Mouse (Mus musculus): ENCODE measurements at regions not wholly inside any gene's neighbourhood (a gene's known extent, or its start where the extent isn't known, plus 50 kb on each side); places are given as distances from the start of the nearest gene placed in this dataset.
A peak's percentile ranks its signal among the peaks of the same experiment; 100 is the strongest.
"Not testable (repeated sequence)": the region's sequence is repeated elsewhere in the genome, so short reads cannot be mapped to it uniquely, and the experiment has no call there.

DNA sequence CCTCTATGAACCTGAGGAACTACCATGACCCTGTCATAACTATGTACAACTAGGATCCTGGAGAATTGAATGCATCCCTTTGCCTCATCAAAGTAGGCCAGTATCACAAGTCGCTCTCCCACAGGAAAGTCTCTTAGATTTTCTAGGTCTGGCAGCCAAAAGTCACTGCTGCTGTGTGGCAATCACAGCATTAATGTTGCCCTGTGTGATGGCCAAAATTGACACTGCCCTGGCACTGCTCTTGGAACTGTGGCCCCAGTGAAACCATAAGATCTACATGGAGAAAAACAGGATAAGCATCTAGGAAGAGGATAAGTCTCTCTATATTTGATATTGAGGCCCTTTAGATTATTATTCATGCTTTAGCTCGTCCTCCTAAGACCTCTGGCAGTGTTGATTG is 465.7 kb downstream of the Adam6a start:
- DNase-seq (ENCODE audit: low spot score): no peak
- H3K9ac ChIP-seq (ENCODE audit: low read length): no peak overlapping the region
- no peaks in the 10 kb centered on the region for H3K27me3 ChIP-seq (ENCODE audit: control insufficient read depth, insufficient read depth, low read length)
- H3K9me3 ChIP-seq (ENCODE audit: control insufficient read depth, low read length): no peaks in the 10 kb centered on the region
- ATAC-seq (ENCODE audit: low FRiP score, low TSS enrichment): no peak
- H3K27ac ChIP-seq (replicated peaks): no peak overlapping the region
- no peak for TF ChIP-seq EP300 (optimal IDR thresholded peaks at IDR 0.05)
- TF ChIP-seq CTCF (IDR thresholded peaks at IDR 0.05; ENCODE audit: low read depth): no peak
- no peak overlapping the region for H3K4me2 ChIP-seq (replicated peaks; ENCODE audit: low read depth)
- 53% methylated on average over 2 of the region's 2 CpGs for WGBS
- H3K4me3 ChIP-seq (ENCODE audit: low read depth, low read length): no peak overlapping the region
- H3K36me3 ChIP-seq (ENCODE audit: control insufficient read depth, insufficient read depth, low read length): no peaks in the 10 kb centered on the region
- H3K4me1 ChIP-seq (replicated peaks; ENCODE audit: control insufficient read depth, insufficient read depth): no peaks in the 10 kb centered on the region

DNA sequence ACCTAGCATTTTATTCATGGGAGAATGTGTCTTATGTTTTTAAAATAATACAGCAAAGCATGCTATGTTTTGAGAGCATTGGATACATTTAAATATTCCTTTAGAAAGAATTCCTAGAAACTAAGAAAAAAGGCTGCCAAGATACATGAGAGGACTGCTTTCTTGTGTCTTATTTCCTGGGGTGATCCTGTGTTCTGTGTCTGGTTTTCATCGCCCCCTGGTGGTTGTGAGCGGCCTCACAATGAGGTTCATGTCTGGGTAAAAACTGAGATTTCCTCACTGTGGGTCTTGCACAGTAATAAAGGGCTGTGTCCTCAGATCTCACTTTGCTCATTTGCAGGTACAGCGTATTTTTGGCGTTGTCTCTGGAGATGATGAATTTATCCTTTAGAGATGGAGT is 469.2 kb downstream of the Adam6a start:
- not testable (repeated sequence) for H3K4me2 ChIP-seq (replicated peaks; ENCODE audit: low read depth); H3K4me3 ChIP-seq (ENCODE audit: low read depth, low read length); H3K36me3 ChIP-seq (ENCODE audit: control insufficient read depth, insufficient read depth, low read length); H3K27me3 ChIP-seq (ENCODE audit: control insufficient read depth, insufficient read depth, low read length); H3K9me3 ChIP-seq (ENCODE audit: control insufficient read depth, low read length); H3K4me1 ChIP-seq (replicated peaks; ENCODE audit: control insufficient read depth, insufficient read depth); DNase-seq (ENCODE audit: low spot score); ATAC-seq (ENCODE audit: low FRiP score, low TSS enrichment); H3K27ac ChIP-seq (replicated peaks); H3K9ac ChIP-seq (ENCODE audit: low read length)
- WGBS: 23% methylated on average over 4 of the region's 4 CpGs
- peak; percentile 57 for TF ChIP-seq CTCF (IDR thresholded peaks at IDR 0.05; ENCODE audit: low read depth)

DNA sequence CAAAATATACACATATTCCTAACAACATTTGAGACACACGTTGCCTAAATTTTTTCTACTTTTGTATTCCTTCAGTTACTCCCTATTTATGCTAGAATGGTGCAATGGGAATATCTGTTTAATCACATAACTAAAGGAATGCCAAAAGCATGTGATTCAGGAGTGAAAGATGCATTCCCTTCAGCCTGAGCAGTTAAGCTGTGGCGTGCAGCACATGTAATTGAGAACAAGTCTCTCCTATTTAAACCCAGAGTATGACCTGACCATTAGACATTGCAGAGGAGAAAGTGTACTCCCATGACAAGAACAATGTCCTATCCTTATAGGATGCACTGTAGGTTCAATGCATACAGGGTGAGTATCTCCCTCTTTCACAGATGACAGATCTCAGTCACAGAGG is 493.3 kb downstream of the Adam6a start:
- H3K27me3 ChIP-seq (ENCODE audit: control insufficient read depth, insufficient read depth, low read length); DNase-seq (ENCODE audit: low spot score); ATAC-seq (ENCODE audit: low FRiP score, low TSS enrichment); H3K9ac ChIP-seq (ENCODE audit: low read length); H3K36me3 ChIP-seq (ENCODE audit: control insufficient read depth, insufficient read depth, low read length); H3K9me3 ChIP-seq (ENCODE audit: control insufficient read depth, low read length); H3K4me3 ChIP-seq (ENCODE audit: low read depth, low read length); H3K4me1 ChIP-seq (replicated peaks; ENCODE audit: control insufficient read depth, insufficient read depth); H3K27ac ChIP-seq (replicated peaks); H3K4me2 ChIP-seq (replicated peaks; ENCODE audit: low read depth): not testable (repeated sequence)
- WGBS: 65% methylated on average over 2 of the region's 2 CpGs

DNA sequence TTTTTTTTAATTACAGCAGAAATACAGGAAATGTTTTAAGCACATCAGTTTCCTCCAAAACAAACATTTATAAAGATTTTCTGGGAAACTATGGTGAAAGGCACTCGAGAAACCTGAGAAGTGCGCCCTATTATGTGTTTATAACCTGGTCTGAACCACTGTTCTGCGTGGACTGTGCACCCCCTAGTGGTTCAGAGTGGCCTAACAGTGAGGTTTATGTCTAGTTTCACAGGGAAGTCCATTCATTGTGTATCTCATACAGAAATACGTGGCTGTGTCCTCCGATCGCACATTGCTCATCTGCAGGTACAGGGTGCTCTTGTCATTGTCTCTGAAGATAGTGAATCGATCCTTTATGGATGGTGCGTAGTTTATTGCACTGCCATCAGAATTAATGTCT is 504.3 kb downstream of the Adam6a start:
- not testable (repeated sequence) for H3K4me1 ChIP-seq (replicated peaks; ENCODE audit: control insufficient read depth, insufficient read depth); DNase-seq (ENCODE audit: low spot score); H3K9me3 ChIP-seq (ENCODE audit: control insufficient read depth, low read length); H3K27ac ChIP-seq (replicated peaks); H3K4me3 ChIP-seq (ENCODE audit: low read depth, low read length); H3K36me3 ChIP-seq (ENCODE audit: control insufficient read depth, insufficient read depth, low read length); H3K27me3 ChIP-seq (ENCODE audit: control insufficient read depth, insufficient read depth, low read length); ATAC-seq (ENCODE audit: low FRiP score, low TSS enrichment); H3K9ac ChIP-seq (ENCODE audit: low read length); H3K4me2 ChIP-seq (replicated peaks; ENCODE audit: low read depth)
- WGBS: 64% methylated on average over 8 of the region's 8 CpGs
- TF ChIP-seq CTCF (IDR thresholded peaks at IDR 0.05; ENCODE audit: low read depth): peak; percentile 52

DNA sequence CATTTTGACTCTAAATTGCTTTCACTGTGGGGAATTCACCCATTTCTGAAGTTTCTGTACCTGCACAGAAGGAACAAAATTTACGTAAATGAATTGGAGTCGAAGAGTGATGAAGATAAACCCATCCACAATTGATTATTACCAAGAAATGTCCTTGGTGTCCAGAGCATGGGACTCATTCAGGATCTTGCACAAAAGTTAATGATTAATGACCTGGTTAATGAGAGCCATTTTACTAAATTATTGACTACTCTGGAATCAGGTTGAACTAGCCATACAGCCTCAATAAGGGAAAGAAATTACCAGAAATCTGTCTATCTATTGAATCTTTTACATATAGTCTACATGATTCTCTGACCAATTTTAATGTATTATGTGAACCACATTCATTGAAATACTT is 509.6 kb downstream of the Adam6a start:
- Histone ChIP-seq H3K4me1 (replicated peaks; ENCODE audit: control insufficient read depth, insufficient read depth) (no peaks in the 10 kb centered on the region), H3K9ac (ENCODE audit: low read length) (no peak overlapping the region), H3K27ac (replicated peaks) (no peak overlapping the region), H3K27me3 (ENCODE audit: control insufficient read depth, insufficient read depth, low read length) (no peaks in the 10 kb centered on the region), H3K9me3 (ENCODE audit: control insufficient read depth, low read length) (no peaks in the 10 kb centered on the region), H3K4me3 (ENCODE audit: low read depth, low read length) (no peak overlapping the region), H3K36me3 (ENCODE audit: control insufficient read depth, insufficient read depth, low read length) (no peaks in the 10 kb centered on the region), H3K4me2 (replicated peaks; ENCODE audit: low read depth) (no peak overlapping the region)
- DNase-seq (ENCODE audit: low spot score): no peak
- no peak for ATAC-seq (ENCODE audit: low FRiP score, low TSS enrichment)
- 89% methylated on average over 2 of the region's 2 CpGs for WGBS
- TF ChIP-seq EP300 (optimal IDR thresholded peaks at IDR 0.05) (no peak), CTCF (IDR thresholded peaks at IDR 0.05; ENCODE audit: low read depth) (no peak)

DNA sequence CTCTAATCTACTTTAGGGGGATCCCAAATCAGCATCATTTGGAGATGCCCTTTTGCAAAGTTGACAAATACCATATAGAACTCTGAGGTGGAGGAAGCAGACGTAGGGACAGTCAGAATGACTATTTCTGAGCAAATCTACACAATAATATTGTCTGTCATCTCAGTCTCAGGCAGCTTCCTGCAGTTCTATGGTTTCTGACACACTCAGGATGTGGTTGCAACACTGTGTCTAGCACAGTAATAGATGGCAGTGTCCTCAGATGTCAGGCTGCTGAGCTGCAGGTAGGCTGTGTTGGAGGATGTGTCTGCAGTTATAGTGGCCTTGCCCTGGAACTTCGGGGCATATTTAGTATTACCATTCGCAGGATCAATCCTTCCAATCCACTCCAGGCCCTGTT is 515.9 kb downstream of the Adam6a start:
- Histone ChIP-seq H3K4me3 (ENCODE audit: low read depth, low read length) (no peak overlapping the region), H3K36me3 (ENCODE audit: control insufficient read depth, insufficient read depth, low read length) (no peaks in the 10 kb centered on the region), H3K27ac (replicated peaks) (no peak overlapping the region), H3K9me3 (ENCODE audit: control insufficient read depth, low read length) (no peaks in the 10 kb centered on the region), H3K4me1 (replicated peaks; ENCODE audit: control insufficient read depth, insufficient read depth) (no peaks in the 10 kb centered on the region), H3K9ac (ENCODE audit: low read length) (no peak overlapping the region), H3K4me2 (replicated peaks; ENCODE audit: low read depth) (no peak overlapping the region), H3K27me3 (ENCODE audit: control insufficient read depth, insufficient read depth, low read length) (no peaks in the 10 kb centered on the region)
- TF ChIP-seq CTCF (IDR thresholded peaks at IDR 0.05; ENCODE audit: low read depth): no peak
- TF ChIP-seq EP300 (optimal IDR thresholded peaks at IDR 0.05): no peak
- no peak for DNase-seq (ENCODE audit: low spot score)
- 56% methylated on average over 3 of the region's 3 CpGs for WGBS
- ATAC-seq (ENCODE audit: low FRiP score, low TSS enrichment): no peak

DNA sequence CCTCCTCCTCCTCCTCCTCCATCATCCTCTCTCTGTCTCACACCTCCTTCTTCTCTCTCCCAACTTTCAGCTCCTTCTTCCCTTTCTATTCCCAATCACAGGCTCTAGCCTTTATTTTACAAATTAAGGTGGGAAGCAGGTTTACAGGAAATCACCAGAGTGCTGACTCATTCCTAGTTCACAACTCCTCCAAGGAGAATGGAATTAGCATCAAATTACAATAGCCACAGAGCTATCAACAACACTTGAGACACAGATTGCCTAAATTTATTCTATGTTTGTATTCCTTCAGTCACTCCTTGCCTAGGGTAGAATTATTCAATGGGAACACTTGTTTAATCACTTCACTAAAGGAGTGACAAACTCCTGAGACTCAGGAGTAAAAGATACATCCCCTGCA is 523.5 kb downstream of the Adam6a start:
- no peak for DNase-seq (ENCODE audit: low spot score)
- no peak overlapping the region for H3K4me3 ChIP-seq (ENCODE audit: low read depth, low read length)
- no peak for TF ChIP-seq CTCF (IDR thresholded peaks at IDR 0.05; ENCODE audit: low read depth)
- no peak for TF ChIP-seq EP300 (optimal IDR thresholded peaks at IDR 0.05)
- H3K9me3 ChIP-seq (ENCODE audit: control insufficient read depth, low read length): no peaks in the 10 kb centered on the region
- no peak for ATAC-seq (ENCODE audit: low FRiP score, low TSS enrichment)
- H3K4me1 ChIP-seq (replicated peaks; ENCODE audit: control insufficient read depth, insufficient read depth): no peaks in the 10 kb centered on the region
- no peak overlapping the region for H3K4me2 ChIP-seq (replicated peaks; ENCODE audit: low read depth)
- H3K27ac ChIP-seq (replicated peaks): no peak overlapping the region
- H3K36me3 ChIP-seq (ENCODE audit: control insufficient read depth, insufficient read depth, low read length): no peaks in the 10 kb centered on the region
- H3K27me3 ChIP-seq (ENCODE audit: control insufficient read depth, insufficient read depth, low read length): no peaks in the 10 kb centered on the region
- H3K9ac ChIP-seq (ENCODE audit: low read length): no peak overlapping the region

DNA sequence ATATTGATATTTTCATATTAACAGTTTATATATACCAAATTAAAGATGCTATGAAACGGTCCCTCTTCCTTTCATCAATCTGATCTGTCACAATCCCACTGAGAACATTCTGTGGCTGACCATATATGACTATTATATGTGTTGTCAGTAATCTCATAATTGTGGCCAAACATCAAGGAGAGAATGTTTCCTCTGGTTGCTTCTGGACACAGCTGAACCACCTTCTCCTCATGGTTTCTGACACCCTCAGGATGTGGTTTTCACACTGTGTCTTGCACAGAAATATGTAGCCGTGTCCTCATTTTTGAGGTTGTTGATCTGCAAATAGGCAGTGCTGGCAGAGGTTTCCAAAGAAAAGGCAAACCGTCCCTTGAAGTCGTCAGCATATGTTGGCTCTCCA is 565.0 kb downstream of the Adam6a start:
- H3K9me3 ChIP-seq (ENCODE audit: control insufficient read depth, low read length): not testable (repeated sequence)
- WGBS: 81% methylated on average over 4 of the region's 4 CpGs

More for the DNA sequence above, 565.0 kb downstream of the Adam6a start:
- not testable (repeated sequence) for H3K4me2 ChIP-seq (replicated peaks; ENCODE audit: low read depth); H3K27ac ChIP-seq (replicated peaks); H3K4me3 ChIP-seq (ENCODE audit: low read depth, low read length); DNase-seq (ENCODE audit: low spot score); H3K27me3 ChIP-seq (ENCODE audit: control insufficient read depth, insufficient read depth, low read length); H3K9ac ChIP-seq (ENCODE audit: low read length); H3K36me3 ChIP-seq (ENCODE audit: control insufficient read depth, insufficient read depth, low read length); H3K4me1 ChIP-seq (replicated peaks; ENCODE audit: control insufficient read depth, insufficient read depth); ATAC-seq (ENCODE audit: low FRiP score, low TSS enrichment)

All from stomach, postnatal 0 days (tissue).